Mouse (Mus musculus): Measurements from ENCODE around the gene Rnf19b. TPM values are rescaled to one million over a fixed set of nuclear protein-coding genes. Genes with fewer than 3 reads are reported as not detected.

The Rnf19b gene
- total RNA-seq, 1 experiment from 2014 or later, result 33.2 TPM

DNA sequence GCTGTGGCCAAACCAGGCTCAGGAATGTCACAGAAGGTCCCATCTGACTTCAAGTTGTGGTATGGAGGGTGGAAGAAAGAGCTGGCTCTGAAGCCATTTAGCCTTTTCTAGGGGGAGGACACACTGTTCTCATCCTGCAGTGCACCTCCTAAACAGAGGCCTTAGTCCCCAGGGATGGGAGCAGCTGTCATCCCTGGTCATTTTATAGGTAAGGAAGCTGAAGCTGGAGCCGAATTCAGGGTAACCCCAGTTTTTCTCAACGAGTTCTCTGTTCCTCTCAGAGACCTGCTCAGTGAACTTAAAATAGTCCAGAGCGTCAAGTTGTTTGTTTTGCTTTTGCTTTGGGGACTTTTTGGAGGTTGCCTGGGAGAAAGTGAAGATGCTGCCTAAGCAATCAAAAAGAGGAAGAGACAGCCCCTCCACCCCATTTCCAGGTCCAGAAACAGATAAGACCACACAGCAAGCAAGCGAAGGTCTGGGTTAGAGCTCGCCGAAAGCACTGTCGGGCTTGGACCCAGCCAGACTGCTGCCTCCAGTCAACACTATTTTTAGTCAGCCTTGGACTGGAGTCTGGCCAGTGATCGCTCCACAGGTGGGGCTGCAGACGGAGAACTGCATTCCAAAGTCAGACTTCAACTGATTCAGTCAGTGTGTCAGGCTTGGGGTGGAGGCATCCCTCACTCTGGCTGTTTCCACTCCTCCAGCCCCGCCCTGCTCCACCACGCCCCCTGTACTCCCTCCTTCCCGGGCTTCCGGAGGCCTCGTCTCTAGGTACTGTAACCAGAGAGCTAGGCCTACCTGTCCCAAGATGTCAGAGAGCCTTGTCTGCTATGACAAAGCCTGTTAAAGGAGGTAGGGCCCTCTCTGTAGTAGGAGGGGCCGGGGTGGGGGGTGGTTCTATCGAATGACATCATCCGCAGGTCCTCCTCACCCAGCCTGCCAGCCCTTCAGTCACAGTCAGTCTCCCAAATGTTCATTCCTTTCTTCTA, 24.8 kb upstream of the Rnf19b start:
- peak; percentile 54 for ATAC-seq (replicated peaks; ENCODE audit: low read depth, poor library complexity, severe bottlenecking)

DNA sequence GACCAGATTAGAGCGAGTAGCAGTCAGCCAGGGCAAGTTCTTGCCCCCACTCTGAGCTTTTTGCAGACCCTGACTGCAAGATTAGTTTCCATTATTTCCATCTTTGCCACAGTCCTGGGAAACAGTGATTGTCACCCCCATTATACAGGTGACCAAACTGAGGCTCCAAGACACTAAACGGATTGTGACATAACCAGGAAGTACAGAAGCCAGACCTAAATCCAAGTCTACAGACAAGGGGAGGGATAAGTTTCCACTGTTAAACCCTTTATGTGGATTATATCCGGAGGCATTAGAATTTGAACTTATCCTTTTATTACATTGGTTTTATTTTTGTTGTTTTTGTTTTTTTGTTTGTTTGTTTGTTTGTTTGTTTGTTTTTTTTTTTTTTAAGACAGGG, 23.8 kb upstream of the Rnf19b start:
- ATAC-seq (replicated peaks; ENCODE audit: low read depth, poor library complexity, severe bottlenecking), result no peak

DNA sequence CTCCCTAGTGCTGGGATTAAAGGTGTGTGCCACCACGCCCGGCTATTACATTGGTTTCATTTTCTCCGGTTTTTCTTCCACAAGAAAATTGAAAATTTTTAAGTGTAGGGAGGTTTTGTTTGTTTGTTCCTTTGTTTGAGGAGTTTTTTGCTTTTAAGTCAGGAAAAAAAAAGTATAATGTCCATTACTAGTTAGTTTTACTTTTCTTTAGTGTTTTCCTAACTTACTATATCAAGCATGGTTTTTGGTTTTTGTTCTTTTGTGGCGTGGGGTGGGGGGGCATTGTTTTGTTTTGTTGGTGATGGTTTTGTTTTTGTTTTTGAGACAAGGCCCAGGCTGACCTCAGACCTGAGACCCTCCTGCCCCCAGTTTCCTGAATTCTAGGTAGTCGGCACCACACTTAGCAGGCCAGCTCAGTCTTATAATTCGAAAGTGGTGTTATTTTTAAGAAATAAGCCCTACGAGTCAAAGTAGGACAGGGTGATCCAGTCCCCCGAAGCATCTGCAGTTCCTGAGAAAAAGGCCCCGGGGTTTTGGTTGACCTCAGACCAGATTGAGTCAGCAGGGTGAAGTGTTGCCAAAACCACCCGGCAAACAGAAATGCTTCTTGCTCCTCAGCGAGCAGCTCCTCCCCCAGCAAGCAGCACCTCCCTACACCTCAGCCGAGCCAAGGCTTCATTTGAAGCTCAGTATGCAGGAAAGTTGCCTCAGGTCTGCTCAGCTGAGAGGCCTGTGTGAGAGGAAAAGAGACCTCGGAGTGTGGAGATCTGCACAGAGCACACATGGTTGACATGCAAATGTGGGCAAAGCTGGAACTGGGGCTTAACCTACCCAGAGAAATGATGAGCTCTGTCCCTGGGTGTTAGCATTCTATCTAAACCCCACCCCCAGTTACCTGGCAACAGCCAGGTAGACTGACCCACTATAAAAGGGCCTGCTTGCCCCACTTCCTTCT, 23.1 kb upstream of the Rnf19b start:
- ATAC-seq (replicated peaks; ENCODE audit: low read depth, poor library complexity, severe bottlenecking), result peak; percentile 51

DNA sequence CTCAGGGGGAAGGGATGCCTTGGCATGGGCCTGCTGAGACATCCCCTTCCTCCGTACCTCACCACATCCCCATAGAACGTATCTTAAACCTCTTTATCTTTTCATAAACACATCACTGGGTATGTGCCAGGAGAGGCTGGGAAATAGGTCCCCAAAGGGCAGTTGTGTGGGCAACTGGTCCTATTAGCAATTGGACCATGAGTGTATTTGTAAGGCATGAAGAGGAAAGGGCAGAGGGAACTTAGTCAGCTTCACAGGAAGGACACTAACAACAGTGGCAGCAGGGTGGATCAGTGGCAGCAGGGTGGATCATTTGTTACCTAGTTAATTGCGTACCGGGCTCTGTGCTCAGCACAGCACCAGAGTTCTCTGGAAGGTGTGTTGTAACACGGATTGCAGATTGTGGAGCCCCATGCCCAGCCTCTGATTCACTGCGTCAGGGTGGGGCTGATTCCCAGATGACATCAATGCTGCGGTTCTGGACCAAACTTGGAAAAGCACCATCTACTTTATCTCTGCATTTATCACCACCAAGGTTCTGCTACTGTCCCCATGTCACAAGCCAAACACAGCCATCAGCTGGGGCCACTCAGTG, 22.1 kb upstream of the Rnf19b start:
- ATAC-seq (replicated peaks; ENCODE audit: low read depth, poor library complexity, severe bottlenecking), result no peak

DNA sequence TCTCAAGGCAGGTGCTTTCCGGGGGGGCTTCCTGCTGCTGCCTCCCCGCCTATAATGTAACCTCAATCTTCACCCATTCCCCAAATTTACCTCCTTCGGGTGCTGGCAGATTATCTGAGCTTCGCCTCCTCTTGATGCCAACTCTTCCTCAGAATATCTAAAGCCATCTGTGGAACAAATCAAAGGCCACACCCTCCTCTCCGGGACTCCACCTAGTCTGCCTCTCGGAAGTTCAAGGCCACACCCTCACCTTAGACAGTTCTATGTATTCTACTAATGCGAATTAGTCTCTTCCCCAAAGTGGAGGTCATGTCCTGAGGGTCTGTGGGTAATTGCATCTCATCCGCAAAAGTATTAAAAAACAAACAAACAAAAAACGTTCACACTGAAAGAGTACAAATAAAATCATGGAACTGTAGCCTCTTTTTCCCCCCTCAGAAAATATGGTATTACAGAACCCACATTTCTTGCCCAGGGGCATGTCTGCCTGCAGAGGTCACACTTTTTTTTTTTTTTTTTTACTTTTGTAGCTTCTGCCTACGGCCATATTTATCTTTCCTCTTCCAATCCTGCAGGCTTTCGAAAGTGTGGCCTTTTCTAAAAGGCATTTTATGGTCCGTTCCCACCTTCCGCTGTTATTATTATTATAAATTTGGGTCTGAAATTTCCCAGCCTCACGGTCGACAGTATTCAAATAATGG, 10.2 kb upstream of the Rnf19b start:
- no peak for ATAC-seq (replicated peaks; ENCODE audit: low read depth, poor library complexity, severe bottlenecking)

DNA sequence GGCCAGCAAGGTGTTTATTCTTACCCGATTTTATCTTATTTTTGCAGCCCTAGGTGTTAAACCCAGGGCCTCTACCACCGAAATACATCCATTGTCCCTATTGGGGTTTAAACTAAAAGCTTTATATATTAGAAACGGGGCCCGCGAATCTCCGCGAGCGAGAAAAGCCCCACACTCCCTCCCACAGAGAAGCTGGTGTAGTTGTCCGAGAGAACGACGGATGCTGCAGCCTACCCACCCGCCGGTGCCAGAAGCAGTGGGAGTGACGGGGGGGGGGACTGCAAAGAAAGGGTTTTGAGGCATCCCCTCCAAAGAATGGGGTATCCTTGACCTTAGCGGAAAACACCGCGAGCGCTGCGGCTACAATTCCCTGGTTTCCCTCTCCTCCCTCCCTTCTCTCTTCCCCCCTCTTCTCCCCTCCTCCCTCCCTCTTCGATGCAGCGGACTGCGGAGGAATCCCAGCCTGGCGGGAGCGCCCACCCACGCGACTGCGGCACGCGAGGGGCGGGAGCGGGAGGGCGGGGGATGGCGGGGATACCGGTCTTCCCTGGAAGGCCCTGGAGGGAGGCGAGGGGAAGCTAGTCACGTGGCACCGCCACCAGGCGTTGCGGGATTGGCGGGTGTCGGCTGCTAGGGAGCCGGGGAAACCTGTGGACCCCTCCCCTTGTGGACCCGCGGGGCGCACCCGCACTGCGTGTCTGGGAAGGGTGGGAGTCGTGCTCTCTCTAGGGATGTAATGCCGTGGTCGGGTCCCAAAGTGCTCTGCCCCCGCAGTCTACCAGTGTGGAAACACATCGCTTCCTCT, 9.4 kb upstream of the Rnf19b start:
- peak; percentile 76 for ATAC-seq (replicated peaks; ENCODE audit: low read depth, poor library complexity, severe bottlenecking)

DNA sequence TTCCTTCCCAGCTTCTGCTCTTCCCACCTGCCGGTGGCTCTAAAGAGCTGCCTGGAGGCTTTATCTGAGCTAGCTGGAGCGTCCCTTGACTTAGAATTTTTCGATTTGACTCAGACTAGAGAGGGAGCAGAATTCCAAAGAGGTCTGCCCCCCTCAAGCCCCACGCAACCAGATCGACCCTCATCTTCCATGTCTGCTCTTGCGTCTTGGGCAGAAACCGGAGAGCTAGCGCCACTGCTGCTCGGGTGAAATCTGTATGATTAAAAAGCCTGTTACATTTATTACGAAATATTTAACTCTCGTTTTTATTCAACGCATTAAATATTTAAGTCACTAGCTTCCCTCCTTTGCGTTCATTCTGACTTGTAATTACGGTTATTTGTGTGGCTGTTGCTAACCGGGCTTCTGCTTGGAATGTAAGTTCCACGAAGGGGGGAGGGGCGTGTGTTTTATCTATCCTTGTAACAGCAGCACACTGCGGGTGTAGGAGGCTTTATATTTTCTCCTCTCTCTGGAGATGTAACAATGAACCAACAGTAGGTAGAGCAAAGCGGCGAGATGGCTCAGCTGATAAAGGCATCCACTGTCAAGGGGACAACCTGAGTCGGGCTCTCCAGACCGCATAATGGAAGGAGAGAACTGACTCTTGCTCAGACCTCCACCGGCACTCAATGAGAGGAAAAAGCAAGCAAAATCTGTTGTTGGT, 8.6 kb upstream of the Rnf19b start:
- peak; percentile 31; the same call in 1 of the 2 replicates for ATAC-seq (replicated peaks; ENCODE audit: low read depth, poor library complexity, severe bottlenecking)

DNA sequence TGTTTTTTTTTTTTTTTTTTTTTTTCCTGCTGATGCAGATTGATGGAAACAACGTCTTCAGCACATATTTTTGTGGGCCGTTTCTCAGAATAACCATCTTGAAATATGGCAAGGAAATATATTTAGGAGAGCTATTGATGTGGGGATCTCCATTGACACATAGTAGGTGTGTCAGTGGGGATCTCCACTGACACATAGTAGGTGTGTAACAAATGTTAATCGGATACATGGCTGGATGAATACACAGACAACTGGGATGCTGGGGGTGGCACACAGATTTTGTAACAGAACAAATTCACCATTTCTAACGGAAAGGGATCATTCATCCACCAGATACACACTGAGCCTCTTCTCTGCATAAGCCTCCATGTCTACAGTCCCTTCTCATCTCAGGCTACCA, 7.7 kb upstream of the Rnf19b start:
- no peak for ATAC-seq (replicated peaks; ENCODE audit: low read depth, poor library complexity, severe bottlenecking)

DNA sequence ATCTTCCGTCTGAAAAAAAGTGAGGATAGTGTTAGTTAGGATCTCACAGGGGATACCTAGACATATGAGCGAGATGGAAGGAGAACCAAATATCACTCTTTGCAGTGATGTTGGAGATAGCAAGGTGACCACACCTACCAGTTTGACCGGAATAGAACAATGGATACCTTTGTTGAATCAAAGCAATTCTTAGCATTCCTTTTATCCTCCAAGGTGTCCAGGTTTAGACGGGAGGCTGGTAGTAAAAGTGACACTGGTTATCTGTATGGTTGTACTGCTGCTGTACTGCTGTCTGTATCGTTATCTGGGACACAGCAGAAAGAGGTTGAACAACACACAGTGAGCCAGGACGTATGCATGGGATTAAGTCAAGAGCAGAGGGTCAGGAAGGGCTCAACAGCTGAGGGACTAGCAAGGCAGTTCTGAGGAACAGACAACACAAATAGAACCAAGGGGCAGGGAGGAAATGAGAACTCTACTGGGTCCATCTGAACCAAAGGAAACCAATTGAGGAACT, 7.1 kb upstream of the Rnf19b start:
- 0 out of 2 replicates have a peak, but pooled peaks have one; percentile 11 for ATAC-seq (replicated peaks; ENCODE audit: low read depth, poor library complexity, severe bottlenecking)

DNA sequence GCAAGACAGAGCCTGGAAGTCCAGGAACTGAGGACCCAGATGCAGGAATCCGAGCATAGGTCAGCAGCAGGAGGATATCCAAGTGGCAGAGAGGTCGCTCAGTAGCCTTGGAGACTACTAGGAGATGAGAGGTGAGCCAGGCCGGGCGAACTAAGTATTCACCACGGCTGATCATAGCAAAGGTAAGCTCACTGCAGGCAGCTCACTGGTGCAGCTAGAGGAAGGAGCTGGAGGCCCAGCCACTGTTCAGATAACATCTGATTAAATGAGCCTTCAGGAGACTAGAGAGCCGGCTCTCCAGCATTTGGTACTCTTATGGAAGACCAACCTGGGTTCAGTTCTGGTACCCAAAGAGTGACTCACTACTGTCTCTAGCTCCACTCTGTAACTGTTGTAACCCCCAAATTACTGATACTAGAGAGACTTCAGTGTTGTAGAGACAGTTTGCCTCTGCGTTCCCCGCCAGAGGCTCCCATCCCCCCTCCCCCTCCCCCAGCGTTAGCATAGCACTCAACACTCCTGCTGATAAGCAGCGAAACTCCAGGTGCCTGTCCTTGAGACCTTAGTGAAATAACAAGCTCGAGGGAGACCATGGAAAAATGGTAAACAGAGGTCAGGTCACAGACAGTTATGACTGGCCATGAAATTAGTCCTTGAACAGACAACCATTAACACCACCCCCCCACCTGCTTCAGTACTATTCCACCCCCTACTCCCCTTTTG, 6.4 kb upstream of the Rnf19b start:
- no peak for ATAC-seq (replicated peaks; ENCODE audit: low read depth, poor library complexity, severe bottlenecking)

DNA sequence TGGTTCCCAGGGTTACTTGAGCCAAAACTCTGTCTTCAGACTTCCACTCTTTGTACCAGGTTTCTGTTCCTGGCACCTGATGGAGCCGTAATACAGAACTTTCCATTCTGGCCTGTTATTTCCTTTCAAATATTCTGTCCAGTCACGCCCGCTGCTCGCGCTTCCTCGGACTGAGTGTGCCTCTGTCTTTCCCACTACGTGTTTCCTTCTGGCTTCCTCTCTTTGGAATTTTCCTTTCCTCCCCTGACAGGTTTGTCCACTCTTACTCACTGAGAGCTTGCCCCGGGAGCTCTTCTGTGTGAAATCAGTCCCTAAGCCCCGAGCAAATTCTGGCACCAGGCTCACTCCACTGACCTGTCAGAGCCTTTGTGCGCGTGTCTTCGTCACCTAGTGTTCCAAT, 3.3 kb upstream of the Rnf19b start:
- no peak for ATAC-seq (replicated peaks; ENCODE audit: low read depth, poor library complexity, severe bottlenecking)

DNA sequence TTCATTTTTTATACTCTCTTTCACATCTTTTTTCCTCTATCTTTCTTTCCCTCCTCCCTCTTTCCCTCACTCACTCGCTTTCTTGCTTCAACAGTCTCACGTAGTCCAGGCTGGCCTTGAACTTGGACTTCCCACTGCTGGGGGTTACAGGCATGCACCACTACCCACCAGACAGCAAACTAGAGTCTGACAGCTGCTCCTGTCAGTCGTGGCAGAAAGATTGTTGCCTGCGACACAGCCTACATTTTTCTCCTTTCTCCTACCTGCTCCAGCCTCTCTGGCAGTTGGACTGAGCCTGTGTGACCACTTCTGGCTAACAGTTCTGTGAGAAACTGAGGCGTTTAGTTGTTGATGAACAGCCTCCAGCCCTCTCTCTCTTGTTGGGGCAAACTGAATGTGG, 2.5 kb upstream of the Rnf19b start:
- ATAC-seq (replicated peaks; ENCODE audit: low read depth, poor library complexity, severe bottlenecking), result no peak

DNA sequence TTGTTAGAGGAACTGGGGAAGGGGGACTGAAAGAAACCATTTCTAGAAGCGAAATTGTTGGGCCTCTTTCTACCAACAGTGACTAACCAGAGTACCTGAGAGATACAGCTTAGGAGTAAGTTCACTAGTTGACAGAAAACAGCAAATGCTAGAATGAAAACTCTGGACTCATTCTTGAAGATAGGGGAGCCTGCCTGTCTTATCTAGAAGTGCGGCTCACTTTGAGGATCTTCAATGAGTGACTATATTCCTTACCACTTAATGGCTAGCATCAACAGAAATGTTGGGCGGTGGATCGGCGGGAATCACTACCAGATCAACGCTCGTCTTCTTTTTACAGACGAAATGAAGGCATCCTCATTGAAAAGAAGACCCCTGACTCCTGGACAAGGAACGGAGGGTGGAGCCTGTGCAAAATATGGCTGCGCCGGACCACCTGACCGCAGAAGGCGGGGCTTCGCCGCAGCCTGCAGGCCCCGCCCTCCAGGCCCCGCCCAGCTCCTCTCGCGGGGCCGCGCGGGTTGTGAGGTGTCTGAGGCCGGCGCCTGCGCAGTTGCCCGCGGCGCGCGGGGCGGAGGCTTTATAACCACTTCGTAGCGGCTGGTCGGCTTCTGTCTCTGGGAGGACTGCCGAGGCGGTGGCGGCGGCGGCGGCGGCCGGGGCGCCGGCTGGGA, 401 bp upstream of the Rnf19b start:
- ATAC-seq (replicated peaks; ENCODE audit: low read depth, poor library complexity, severe bottlenecking), result peak; percentile 68

DNA sequence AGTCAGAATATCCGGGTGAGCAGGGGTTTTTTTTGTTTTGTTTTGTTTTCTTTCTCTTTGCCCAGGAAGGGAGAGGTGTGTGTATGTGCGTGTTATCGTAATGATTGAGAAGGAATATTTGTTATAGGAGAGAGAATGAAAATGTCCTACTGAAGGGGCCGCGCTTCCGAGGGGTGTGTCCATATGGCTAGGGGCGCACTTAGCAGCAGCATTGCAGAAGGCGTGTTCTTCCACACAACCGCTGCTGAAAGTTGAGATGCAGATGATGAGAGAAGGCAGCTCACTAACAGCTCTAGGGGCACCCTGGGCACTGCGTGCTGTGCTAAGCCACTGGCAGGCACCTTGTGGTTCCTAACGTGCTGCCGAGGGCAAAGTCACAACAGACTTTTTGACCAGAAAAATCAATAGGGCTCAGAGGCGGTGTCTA, 1.1 kb downstream of the Rnf19b start:
- peak; percentile 65 for ATAC-seq (replicated peaks; ENCODE audit: low read depth, poor library complexity, severe bottlenecking)

DNA sequence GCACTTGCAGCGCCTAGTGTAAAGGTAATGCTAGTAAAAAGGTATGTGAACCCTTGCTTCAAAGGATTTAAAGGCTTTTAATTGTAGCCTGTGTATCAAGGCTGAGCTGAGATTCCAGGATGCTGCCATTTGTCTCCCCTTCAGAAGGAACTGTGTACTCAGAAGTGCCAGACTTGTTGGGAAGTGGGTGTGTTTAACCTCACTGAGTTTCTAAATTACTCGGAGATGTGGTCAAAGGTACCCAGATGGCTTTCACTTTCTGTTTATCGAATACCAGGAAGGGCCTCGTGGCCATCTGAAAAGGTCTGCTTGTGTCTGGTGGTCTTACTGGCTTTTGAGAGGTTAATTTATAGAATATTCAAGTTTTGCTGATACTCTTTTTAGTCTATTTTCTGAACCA, 1.9 kb downstream of the Rnf19b start:
- 0 out of 2 replicates have a peak, but pooled peaks have one; percentile 13 for ATAC-seq (replicated peaks; ENCODE audit: low read depth, poor library complexity, severe bottlenecking)

DNA sequence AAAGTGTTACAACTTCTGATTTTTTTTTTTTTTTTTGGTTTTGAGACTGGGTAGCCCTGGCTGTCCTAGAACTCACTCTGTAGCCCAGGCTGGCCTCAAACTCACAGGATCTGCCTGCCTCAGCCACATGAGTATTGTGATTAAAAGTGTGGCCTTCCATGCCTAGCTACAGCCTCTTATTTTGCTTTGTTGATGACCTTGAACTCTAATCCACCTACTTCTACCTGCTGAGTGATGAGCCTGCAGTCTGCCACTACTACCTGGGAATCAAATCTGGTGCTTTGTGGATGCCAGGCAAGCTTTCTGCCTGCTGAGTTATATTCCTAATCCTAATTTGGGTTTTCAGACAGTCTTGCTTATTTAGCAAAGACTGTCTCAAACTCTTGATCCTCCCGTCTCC, 3.4 kb downstream of the Rnf19b start:
- no peak for ATAC-seq (replicated peaks; ENCODE audit: low read depth, poor library complexity, severe bottlenecking)

Measured in common myeloid progenitor, adult 5-6 weeks (primary cell).